Comparison of ENCODE assay signal across 28 mouse cellular contexts in the genomic region with DNA sequence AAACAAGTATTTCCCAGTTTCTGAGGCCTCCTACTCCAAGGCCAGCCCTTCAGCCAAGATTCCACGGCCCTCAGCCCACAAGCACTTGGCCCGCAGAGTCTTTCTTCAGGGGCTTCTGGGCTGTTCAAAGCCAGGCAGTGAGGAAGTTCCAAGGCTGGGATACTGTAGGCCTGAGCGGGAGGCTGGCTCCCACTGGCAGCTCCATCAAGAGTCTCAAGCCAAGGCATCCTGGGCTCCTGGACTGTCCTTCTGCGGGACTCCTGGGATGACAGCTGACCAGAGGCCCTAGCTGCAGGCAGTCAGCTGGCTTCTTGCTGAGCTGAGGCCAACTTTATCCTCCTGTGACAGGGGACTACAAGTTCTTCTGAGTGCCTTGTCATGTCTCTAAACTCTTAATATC. TPM values are rescaled to one million over a fixed set of nuclear protein-coding genes. Genes with fewer than 3 reads are reported as not detected.
DNase-seq lines count a peak whose midpoint lies in the region; ATAC-seq and TF ChIP-seq lines count a peak whose summit lies in the region.
"Had no signal": no experiment of that assay in that cellular context is flagged by ENCODE, and none has a peak within 500 bp of the region (broad histone marks: within the 10 kb centered on the region; RNA-seq: fewer than 3 reads in every experiment).

No protein-coding gene starts in this region.

- no peak for ATAC-seq in heart, embryonic 15.5 days (replicated peaks; ENCODE audit: insufficient number of reproducible peaks, insufficient read depth, low FRiP score, low read depth)
- peak; percentile 1 for ATAC-seq in Patski
- ATAC-seq in megakaryocyte progenitor cell, adult 5-6 weeks (replicated peaks; ENCODE audit: poor library complexity): no peak
- ATAC-seq: CD4-positive, CD25-positive, alpha-beta regulatory T cell, adult 4 months; forebrain, embryonic 16.5 days; hindbrain, postnatal 0 days; intestine, embryonic 16.5 days; midbrain, embryonic 16.5 days had no signal

- 77% methylated on average over 4 of the region's 4 CpGs for WGBS in heart, embryonic 15.5 days
- WGBS in heart, embryonic 10.5 days: 86% methylated on average over 4 of the region's 4 CpGs
- 89% methylated on average over 4 of the region's 4 CpGs for WGBS in midbrain, embryonic 10.5 days

- H3K27me3 ChIP-seq in heart, embryonic 15.5 days: no peaks in the 10 kb centered on the region
- no peaks in the 10 kb centered on the region for H3K27me3 ChIP-seq in heart, embryonic 10.5 days (ENCODE audit: insufficient read depth, poor library complexity, severe bottlenecking)
- no peaks in the 10 kb centered on the region for H3K27me3 ChIP-seq in Patski
- no peaks in the 10 kb centered on the region for H3K27me3 ChIP-seq in midbrain, embryonic 10.5 days (ENCODE audit: low read depth, poor library complexity, severe bottlenecking)
- H3K27me3 ChIP-seq: neural tube, embryonic 15.5 days had no signal

- H3K9me3 ChIP-seq in heart, embryonic 15.5 days (replicated peaks): no peaks in the 10 kb centered on the region
- no peaks in the 10 kb centered on the region for H3K9me3 ChIP-seq in heart, embryonic 10.5 days
- peaks cover 4% of the 10 kb centered on the region; the same call in 1 of the 2 replicates for H3K9me3 ChIP-seq in midbrain, embryonic 10.5 days (replicated peaks)
- H3K9me3 ChIP-seq: forebrain, embryonic 10.5 days; neural tube, embryonic 15.5 days had no signal

- H3K36me3 ChIP-seq in heart, embryonic 15.5 days: peaks cover 29% of the 10 kb centered on the region
- H3K36me3 ChIP-seq in heart, embryonic 10.5 days: peaks cover 68% of the 10 kb centered on the region
- H3K36me3 ChIP-seq in midbrain, embryonic 10.5 days: peaks cover 83% of the 10 kb centered on the region

- CTCF ChIA-PET in Patski (lab: Charles Lee): interaction anchor here (1.0 kb wide), 1 partner anchor 45 kb away, joined by 3 read pairs; no protein-coding TSS in a partner anchor

- no peak overlapping the region for H3K4me2 ChIP-seq in heart, embryonic 15.5 days
- H3K4me2 ChIP-seq: liver, embryonic 11.5 days; neural tube, embryonic 15.5 days had no signal

- no peak for DNase-seq in heart, embryonic 10.5 days (ENCODE audit: low spot score)
- no peak for DNase-seq in Patski (ENCODE audit: low read depth, low spot score)
- DNase-seq in gastrocnemius, adult 2 months: peak; percentile 53
- peak; percentile 23 to 30 for DNase-seq in heart, postnatal 14 days
- DNase-seq in thymus, postnatal 25 days: no peak
- DNase-seq in midbrain, embryonic 10.5 days (ENCODE audit: low spot score): no peak
- DNase-seq: adrenal gland, postnatal 25 days; cerebellum, adult 9-11 months; layer of hippocampus, postnatal 36 days; lung, adult 18-20 months; lung, postnatal 4 days; right cerebral cortex, adult 18-20 months; right cerebral cortex, postnatal 4 days; thymus, adult 18-20 months had no signal

- POLR2A ChIA-PET in Patski (lab: Charles Lee): no interaction called here

- 0 out of 2 replicates have a peak, but pooled peaks cover 6% of the 10 kb centered on the region for H3K4me1 ChIP-seq in heart, embryonic 15.5 days (replicated peaks)
- H3K4me1 ChIP-seq in heart, embryonic 10.5 days: peaks cover 7% of the 10 kb centered on the region; the same call in 1 of the 2 replicates
- no peaks in the 10 kb centered on the region for H3K4me1 ChIP-seq in midbrain, embryonic 10.5 days
- H3K4me1 ChIP-seq: forebrain, embryonic 10.5 days; hindbrain, embryonic 10.5 days; neural tube, embryonic 15.5 days had no signal

- H3K27ac ChIP-seq in heart, embryonic 15.5 days: peak overlapping the region; percentile 44; the same call in 1 of the 2 replicates
- no peak overlapping the region for H3K27ac ChIP-seq in heart, embryonic 10.5 days
- peak overlapping the region; percentile 56 for H3K27ac ChIP-seq in gastrocnemius, adult 2 months
- H3K27ac ChIP-seq in midbrain, embryonic 10.5 days (replicated peaks): no peak overlapping the region
- H3K27ac ChIP-seq: embryonic facial prominence, embryonic 10.5 days; forebrain, embryonic 10.5 days; heart, adult 2 months; hindbrain, embryonic 10.5 days; hindbrain, postnatal 0 days; neural tube, embryonic 15.5 days had no signal

- intact Hi-C loops in gastrocnemius, adult 2 months (cut with DNase I): no loop called here
- intact Hi-C loops in heart, postnatal 14 days (cut with DNase I): no loop called here

- TF ChIP-seq CTCF in Patski (IDR thresholded peaks at IDR 0.05): no peak
- no peak for TF ChIP-seq CTCF in gastrocnemius, adult 2 months (IDR thresholded peaks at IDR 0.05)

- H3K4me3 ChIP-seq in heart, embryonic 15.5 days: no peak overlapping the region
- H3K4me3 ChIP-seq in heart, embryonic 10.5 days: no peak overlapping the region
- no peak overlapping the region for H3K4me3 ChIP-seq in gastrocnemius, adult 2 months
- H3K4me3 ChIP-seq in midbrain, embryonic 10.5 days: no peak overlapping the region
- H3K4me3 ChIP-seq: embryonic facial prominence, embryonic 10.5 days; forebrain, embryonic 10.5 days; heart, adult 2 months; hindbrain, embryonic 10.5 days; myocyte; neural tube, embryonic 15.5 days had no signal

- H3K9ac ChIP-seq in heart, embryonic 15.5 days: no peak overlapping the region
- H3K9ac ChIP-seq: neural tube, embryonic 15.5 days had no signal

- in situ Hi-C loops in Patski (cut with MboI; ENCODE audit: low pct_unique_long_range_greater_than_20kb): no loop called here

RNA-seq across cellular contexts. Expression of a gene that starts 28.4 kb away (rescaled TPM):
- polyA plus RNA-seq in heart, embryonic 15.5 days (2015; fragmentation: Nextera tagmentation; extraction: Ambion mirVana): 20.1 and 24.2 TPM in 2 replicates
- polyA plus RNA-seq in heart, embryonic 10.5 days (2016; fragmentation: Nextera tagmentation; extraction: Ambion mirVana): 32.9 and 36.7 TPM in 2 replicates
- polyA plus RNA-seq in Patski (2021): 44.6 TPM
- total RNA-seq in gastrocnemius, adult 2 months (2021): 10 to 100 TPM; 24.1 to 25.1 TPM
- 10 to 100 TPM; 25.3 to 25.8 TPM for total RNA-seq in heart, postnatal 14 days (2021)
- polyA plus RNA-seq in midbrain, embryonic 10.5 days (2016; fragmentation: Nextera tagmentation; extraction: Ambion mirVana): 35.9 and 38.0 TPM in 2 replicates
- total RNA-seq in megakaryocyte progenitor cell, adult 5-6 weeks (2015): 10.6 and 11.1 TPM in 2 replicates
- total RNA-seq in megakaryocyte progenitor cell, adult 5-6 weeks (2017): 8.8 and 10.2 TPM in 2 replicates

RNA-seq across cellular contexts. Expression of a gene that starts 35.7 kb away (rescaled TPM):
- polyA plus RNA-seq in heart, embryonic 15.5 days (2015; fragmentation: Nextera tagmentation; extraction: Ambion mirVana): 5.1 and 6.3 TPM in 2 replicates
- polyA plus RNA-seq in heart, embryonic 10.5 days (2016; fragmentation: Nextera tagmentation; extraction: Ambion mirVana): 5.4 and 6.3 TPM in 2 replicates
- 11.1 TPM for polyA plus RNA-seq in Patski (2021)
- 1 to 10 TPM; 6.1 to 6.4 TPM for total RNA-seq in gastrocnemius, adult 2 months (2021)
- 1 to 10 TPM; 6.6 to 8.6 TPM for total RNA-seq in heart, postnatal 14 days (2021)
- polyA plus RNA-seq in midbrain, embryonic 10.5 days (2016; fragmentation: Nextera tagmentation; extraction: Ambion mirVana): 7.1 and 8.9 TPM in 2 replicates
- 4.2 TPM in 2 replicates for total RNA-seq in megakaryocyte progenitor cell, adult 5-6 weeks (2015)
- 4.2 and 4.7 TPM in 2 replicates for total RNA-seq in megakaryocyte progenitor cell, adult 5-6 weeks (2017)

RNA-seq across cellular contexts. Expression of a gene that starts 48.6 kb away (rescaled TPM):
- polyA plus RNA-seq in heart, embryonic 15.5 days (2015; fragmentation: Nextera tagmentation; extraction: Ambion mirVana): 5.0 and 6.2 TPM in 2 replicates
- polyA plus RNA-seq in heart, embryonic 10.5 days (2016; fragmentation: Nextera tagmentation; extraction: Ambion mirVana): 5.1 and 5.8 TPM in 2 replicates
- 27.3 TPM for polyA plus RNA-seq in Patski (2021)
- total RNA-seq in gastrocnemius, adult 2 months (2021): 10 to 100 TPM; 34.8 to 47.1 TPM
- total RNA-seq in heart, postnatal 14 days (2021): 10 to 100 TPM; 21.8 to 22.3 TPM
- polyA plus RNA-seq in midbrain, embryonic 10.5 days (2016; fragmentation: Nextera tagmentation; extraction: Ambion mirVana): 10.1 and 12.8 TPM in 2 replicates
- total RNA-seq in megakaryocyte progenitor cell, adult 5-6 weeks (2015): 2.7 and 2.8 TPM in 2 replicates
- 0.54 and 0.57 TPM in 2 replicates for total RNA-seq in megakaryocyte progenitor cell, adult 5-6 weeks (2017)

Comparison
In these comparisons a context has a peak if more than half of its experiments do, and no peak if none do; other contexts are left out.
1. H3K27ac ChIP-seq: peak in heart, embryonic 15.5 days (single experiment) and gastrocnemius, adult 2 months (single experiment); none in heart, embryonic 10.5 days (single experiment) and midbrain, embryonic 10.5 days (single experiment).
2. DNase-seq: peak in gastrocnemius, adult 2 months (single experiment) and heart, postnatal 14 days (2 of 2); none in heart, embryonic 10.5 days (single experiment), Patski (single experiment), thymus, postnatal 25 days (single experiment) and midbrain, embryonic 10.5 days (single experiment).